Mouse (Mus musculus) naive thymus-derived CD4-positive, alpha-beta T cell, adult 2 months (primary cell): Measurements from ENCODE around the gene Gpcpd1.
"Not testable (repeated sequence)": the region's sequence is repeated elsewhere in the genome, so short reads cannot be mapped to it uniquely, and the experiment has no call there.

Source experiments
- DNase-seq: peaks from one replicate; pipeline ENCODE4 v3.0.0-alpha.2; 2011; ENCODE audit warnings: low read depth

Gpcpd1 gene

DNA sequence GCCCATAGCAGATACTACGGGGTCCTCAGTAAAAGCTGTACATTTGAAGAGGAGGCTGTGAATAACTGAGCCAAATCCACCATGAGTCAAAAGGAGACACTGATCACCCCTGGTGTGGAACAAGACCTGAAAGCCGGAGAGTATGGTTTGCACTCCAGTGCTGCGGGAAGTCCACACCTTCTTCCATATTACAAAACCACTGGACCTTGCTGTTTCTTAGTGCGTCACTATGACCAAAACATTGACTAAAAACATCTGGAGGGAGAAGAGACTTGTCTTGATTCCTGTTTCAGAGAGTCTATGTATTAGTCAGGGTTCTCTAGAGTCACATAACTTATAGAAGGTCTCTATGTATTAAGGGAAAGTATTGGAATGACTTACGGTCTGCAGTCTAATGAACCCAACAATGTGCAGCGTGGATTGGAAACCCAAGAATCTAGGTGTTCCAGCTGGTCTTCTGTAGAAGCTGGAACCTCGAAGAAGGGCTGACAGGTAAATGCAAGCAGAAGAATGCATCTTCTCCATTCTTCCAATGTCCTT, at the start of gene Gpcpd1:
Gpcpd1 (minus strand) TSS at position 490 of the 540 bp plus-strand sequence.
- DNase-seq, result no peak

DNA sequence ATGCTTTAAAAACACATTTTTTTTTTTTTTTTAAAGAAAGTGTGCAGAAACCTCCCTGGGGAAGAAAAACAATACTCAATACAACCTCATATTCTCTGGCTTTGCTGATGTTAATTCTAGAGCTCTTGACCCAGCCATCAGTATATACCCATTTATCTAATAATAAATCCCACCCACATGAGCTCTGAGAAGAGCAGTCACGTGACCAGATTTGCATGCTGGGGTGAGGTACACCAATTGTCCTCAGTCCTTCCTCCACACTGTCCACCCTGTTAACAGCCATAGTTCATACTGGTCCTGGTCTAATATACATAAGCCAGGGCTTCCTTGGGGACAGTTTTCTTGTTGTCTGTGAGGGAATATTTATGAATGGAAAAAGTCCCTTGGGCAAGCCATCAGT, 49.0 kb upstream of the Gpcpd1 start:
- no peak for DNase-seq

DNA sequence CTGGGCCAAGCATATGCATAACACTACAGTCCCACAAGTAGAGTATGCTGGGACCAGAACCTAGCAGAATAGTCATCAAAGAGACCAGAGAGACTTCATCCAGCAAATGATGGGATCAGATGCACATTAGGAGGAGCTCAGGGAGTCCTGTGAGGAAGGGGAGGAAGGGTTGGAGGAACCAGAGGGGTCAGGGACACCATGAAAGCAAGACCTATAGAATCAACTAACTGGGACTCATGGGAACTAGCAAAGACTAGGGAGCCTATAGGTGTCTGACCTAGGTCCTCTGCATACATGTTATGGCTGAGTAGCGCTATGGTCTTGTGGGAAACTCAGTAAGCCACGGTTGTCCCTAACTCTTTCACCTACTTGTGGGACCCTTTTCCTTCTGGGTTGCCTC, 41.1 kb upstream of the Gpcpd1 start:
- no peak for DNase-seq

GRCm38 (mm10) chr2:132623092-132623491, 35.6 kb upstream of the Gpcpd1 start:
- DNase-seq, result no peak

DNA sequence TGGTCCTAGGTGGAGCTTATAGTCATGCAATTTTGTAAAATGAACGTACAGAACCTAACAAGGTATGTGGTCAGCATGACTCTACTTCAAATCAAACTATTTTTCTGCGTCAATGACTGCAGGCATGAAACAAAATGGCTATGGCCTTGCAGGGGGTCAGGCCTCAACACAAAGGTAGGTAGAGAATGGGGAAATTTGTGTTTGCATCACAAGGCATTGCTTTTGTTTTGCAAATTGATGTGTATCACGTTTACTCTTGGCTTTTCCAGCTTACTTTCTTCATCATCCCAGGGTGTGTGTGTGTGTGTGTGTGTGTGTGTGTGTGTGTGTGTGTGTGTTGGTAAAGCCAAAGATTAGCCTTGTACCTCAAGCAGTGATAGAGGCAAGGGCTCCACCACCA, 30.2 kb upstream of the Gpcpd1 start:
- no peak for DNase-seq

DNA sequence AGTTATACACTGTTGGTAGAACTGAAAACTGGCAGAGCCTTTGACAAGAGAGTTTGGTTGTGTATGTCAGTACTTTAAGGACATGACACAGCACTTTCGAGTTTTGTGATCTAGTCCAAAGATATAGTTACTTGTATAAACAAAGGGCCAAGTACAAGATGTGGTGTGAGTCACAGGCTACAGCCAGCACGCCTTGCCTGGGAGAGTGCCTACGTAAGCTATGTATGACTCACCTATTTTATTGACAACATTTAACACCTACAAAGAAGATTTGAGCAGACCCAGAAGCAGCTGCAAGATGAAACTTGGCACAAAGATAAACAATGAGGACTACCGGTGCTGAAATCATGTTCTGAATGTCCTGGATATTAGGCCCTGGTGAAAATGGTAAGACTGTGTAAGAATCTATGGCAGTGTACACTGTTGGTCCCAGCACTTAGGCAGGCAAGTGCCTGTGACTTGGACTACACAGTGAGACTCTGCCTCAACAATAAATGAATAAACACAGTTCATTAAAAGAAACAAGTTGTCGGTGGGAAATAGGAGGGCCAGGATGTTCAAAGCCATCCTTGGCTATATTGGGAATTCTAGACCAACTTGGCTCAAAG, 26.2 kb upstream of the Gpcpd1 start:
- DNase-seq, result peak; percentile 42

- DNase-seq, result peak; percentile 52
Observed at GRCm38 (mm10) chr2:132611551-132612233, 24.2 kb upstream of the Gpcpd1 start.

DNA sequence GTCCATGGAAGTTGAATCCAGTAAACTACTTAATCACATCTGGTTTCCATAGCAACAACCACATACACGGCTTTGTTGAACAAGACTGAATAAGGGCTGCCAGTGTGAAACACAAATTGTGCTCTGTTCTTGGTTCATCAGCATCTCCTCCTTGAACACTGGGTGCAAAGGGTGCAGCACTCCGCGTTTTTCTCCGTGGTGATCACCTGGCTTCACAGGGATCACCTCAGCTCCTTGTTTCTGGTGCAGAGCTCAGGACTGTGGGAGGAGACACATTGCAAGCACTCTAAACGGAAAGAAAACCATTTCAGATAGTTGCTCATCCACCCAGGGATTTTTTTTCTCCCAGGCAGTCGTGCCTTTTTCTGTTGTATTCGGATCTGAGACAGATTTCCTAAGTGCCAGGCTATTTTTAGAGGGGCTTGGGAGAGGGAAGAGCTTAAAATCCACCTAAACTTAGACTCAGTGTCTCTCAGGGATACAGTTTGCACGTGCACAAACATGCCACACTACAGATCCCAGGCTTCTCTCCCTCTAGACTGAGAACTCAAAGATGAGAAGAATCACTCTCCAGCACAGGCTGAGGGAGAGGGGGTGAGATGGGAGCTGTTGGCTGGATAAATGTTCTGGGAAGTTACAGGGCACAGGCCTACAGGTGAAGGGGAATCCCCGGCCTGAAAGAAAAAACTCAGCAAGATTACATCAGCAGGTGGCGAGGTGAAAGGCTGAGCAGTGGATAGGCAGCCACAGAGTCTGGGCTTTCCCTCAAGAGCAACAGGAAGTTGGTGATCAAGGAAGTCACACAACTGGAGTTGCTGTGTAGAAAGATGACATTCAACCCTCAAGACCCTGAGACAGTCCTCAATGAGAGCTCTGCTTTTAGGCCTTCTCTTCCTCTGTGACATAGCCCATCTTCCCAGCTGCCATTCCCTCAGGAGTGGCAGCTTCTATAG, 19.9 kb upstream of the Gpcpd1 start:
- peak; percentile 91 for DNase-seq

DNA sequence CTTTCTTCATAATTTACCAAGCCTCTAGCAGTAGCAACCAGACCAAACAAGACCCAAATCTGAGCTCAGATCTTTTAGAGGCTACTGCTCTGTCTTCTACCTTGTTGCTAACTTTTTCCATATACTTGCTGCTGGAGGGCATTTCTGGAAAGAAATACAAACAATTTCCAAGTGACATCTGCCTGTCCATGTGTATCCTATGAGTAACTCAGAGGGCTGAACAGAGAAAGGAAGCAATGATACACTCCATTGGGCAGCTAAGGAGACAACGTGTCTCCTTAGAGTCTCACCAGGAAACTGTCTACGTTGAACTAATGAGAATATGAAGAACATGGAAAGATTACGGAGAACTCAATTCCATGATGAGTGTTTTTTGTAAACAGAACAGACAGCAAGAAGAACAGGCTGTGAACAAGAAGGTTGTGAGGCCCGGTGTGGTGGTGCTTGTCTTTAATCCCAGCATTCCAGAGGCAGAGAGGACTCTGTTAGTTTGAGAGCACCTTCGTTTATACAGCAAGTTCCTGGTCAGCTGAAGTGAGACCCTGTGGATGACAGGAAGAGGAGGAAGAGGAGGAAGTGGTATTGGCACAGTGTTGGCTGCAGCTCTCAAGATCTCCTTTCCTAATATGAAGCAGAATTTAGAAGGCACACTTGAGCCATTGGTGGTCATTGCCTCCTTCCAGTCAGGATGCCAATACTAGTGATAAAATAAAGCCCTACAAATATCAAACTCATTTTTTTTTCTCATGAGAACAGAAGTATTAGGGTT, 18.4 kb upstream of the Gpcpd1 start:
- no peak for DNase-seq

DNA sequence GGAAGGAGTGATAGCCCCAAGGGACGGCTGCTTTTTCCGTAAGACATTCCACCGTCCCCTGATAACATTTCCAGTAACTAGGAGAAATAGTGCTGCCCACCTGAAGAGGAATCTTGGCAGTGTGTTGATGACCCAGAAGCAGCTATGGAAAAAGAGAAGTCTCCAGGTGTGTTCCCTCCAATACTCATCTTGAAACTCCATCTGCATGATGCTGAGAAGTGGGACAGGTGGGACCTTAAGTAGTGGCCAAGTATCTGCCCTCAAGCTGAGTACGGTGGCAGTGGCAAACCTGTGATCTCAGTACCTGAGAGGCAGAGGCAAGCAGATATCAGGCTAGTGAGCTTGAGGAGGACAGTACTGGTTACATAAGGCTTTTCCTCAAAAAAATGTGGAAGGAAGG, 17.4 kb upstream of the Gpcpd1 start:
- DNase-seq, result no peak

- no peak for DNase-seq
Observed at GRCm38 (mm10) chr2:132603706-132604105, 16.2 kb upstream of the Gpcpd1 start.

- no peak for DNase-seq
Observed at GRCm38 (mm10) chr2:132601777-132602176, 14.2 kb upstream of the Gpcpd1 start.

DNA sequence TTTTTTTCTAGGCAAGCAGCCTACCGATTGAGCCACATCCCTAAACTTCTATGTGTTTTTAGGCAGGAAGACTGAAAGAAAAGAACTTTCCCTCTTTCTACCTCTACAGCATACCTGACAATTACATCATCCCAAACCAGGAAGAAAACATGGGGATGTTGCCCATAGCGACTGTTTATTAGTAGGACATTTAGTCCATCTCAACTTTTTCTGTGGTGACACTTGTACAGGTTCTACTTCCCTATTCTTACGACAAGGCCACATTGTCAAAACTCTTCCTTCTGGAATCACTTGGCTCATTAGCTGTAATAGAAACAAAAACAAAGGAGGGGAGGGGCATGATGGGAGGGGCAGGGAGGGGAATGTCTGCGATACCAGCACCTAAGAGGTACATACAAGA, 12.6 kb upstream of the Gpcpd1 start:
- no peak for DNase-seq

- no peak for DNase-seq
Observed at GRCm38 (mm10) chr2:132599127-132599526, 11.6 kb upstream of the Gpcpd1 start.

DNA sequence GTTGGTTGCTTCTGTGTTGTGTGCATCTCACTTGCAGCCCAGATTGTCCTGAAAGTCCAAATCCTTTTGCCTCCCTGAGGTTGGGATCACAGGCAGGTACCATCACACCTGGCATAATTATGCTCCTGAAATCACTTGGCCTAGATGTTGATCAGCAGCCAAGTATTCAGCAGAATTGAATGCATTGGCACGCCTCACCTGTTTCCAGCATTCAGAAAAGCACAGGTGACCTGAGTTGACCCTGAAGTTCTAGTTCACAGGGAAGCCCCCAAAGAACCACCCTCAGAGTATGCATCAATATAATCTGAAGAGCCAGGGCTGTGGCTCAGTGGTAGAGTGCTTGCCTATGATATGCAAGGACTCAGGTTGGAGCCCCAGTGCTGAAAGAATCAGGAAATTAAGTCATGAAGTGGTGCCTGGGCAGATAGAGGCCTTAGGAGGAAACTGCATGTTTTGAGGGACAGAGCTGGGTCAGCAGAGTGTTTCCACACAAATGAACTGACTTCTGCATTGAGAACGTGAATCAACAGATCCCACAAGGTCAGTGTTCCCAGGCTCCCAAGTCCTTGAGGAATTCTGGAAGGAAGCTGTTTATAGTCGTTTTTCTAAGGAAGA, 10.4 kb upstream of the Gpcpd1 start:
- no peak for DNase-seq

DNA sequence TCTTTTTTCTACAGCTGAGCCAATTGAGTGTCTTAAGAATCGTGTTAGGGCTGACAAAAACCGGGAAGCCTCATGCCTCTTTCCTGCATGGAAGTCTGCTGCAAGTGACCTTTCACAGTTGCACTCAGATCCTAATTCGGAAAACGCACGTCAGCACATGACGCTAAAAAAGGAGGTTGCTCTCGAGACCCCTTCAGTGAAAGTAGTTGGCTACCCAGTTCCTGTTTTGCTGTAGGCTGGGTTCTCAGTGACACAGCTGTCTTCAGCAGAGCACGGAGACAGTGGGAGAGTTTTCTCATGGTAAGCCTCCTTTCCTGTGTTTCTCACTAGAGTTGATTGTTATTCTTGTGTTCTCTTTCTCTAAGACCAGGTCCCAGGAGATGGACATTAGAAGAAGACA, 9.7 kb upstream of the Gpcpd1 start:
- peak; percentile 58 for DNase-seq

GRCm38 (mm10) chr2:132595601-132596235, 8.2 kb upstream of the Gpcpd1 start:
- DNase-seq, result no peak

GRCm38 (mm10) chr2:132592126-132592525, 4.6 kb upstream of the Gpcpd1 start:
- DNase-seq, result no peak

DNA sequence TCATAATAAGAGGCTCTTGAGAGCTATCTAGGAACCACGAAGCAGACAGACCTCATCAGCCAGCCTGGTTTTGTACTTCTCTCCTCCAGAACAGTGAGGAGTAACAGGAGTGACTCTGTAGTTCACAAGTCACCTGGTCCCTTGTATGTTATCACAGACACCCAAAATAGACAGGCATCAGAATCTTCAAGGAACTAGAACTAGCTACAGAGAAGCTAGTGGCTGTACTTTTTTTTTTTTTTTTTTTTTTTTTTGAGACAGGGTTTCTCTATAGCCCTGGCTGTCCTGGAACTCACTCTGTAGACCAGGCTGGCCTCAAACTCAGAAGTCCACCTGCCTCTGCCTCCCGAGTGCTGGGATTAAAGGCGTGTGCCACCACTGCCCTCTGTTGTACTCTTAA, 4.0 kb upstream of the Gpcpd1 start:
- not testable (repeated sequence) for DNase-seq

DNA sequence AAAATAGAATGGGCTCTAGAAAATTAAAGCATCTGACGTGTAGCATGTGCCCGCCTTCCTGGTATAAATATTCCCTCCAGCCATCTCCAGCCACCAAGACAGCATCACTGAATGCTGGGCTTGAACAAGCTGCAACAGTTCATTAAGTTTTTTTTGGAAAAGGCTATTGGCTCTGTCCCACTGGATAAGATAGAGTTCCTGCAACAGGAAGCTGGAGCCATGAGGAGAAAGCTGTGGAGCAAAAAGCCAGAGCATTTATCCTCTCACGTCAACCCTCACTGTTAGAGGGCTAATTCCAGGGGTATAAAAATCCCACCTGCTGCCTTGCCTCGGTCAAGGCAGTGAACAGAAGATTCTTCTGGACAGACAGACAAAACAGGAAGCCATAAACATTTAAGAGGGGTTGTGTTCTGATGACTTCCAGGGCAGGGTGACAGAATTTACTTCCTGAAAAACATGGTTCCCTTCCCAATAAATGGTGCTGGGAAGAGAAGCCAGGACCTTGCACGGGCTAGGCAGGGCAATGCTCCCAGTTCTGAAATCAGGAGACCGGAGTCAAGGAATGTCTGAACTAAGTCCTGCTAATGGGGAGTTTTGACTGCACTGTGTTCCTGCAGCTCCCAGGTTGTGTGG, 2.5 kb upstream of the Gpcpd1 start:
- no peak for DNase-seq
